Mouse (Mus musculus): ENCODE results near the gene Ercc4.

Gene Ercc4

GRCm38 (mm10) chr16:13147810-13148555 lies 38.5 kb downstream of the Ercc4 start:
- DNase-seq (ENCODE audit: low spot score in 2 of 2), result no peak

DNA sequence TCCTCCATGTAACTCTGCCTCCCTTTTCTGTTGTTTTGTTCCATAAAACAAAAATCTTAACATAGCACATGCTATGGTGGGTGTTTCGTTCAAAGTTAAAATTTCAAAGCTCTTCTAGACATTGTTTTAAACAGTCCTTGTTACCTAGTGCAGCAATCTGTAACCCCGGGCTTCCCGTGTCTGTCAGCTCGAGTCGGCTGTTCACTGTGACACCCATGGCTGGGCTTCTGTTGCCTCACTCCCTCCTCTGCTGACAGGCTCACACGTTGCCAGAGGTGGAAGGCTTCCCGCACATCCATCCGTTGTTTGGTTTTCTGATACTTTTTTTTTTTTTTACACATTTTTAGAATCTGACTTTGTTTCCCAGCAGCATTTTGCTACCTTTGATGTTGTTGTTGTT lies 40.5 kb downstream of the Ercc4 start:
- DNase-seq (ENCODE audit: low spot score in 2 of 2), result no peak

DNA sequence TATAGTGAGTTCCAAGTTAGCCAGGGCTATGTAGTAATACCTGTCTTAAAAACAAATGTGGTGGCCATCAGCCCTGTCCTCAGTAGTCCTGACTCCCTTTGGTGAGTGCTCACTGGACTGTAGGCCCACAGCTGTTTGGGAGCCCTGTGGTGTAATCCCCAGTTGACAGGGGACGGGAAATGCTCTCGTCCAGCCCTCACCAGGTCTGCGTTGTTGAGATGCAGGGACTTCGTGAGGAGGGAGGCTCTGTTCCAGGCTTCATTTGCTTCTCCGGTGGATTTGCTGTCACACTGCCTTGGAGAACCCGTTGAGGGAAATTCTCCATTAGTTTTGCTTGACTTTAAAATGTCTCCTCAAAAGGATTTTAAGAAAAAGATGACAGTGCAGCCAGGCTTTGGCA lies 41.3 kb downstream of the Ercc4 start:
- no peak for DNase-seq (ENCODE audit: low spot score in 2 of 2)

DNA sequence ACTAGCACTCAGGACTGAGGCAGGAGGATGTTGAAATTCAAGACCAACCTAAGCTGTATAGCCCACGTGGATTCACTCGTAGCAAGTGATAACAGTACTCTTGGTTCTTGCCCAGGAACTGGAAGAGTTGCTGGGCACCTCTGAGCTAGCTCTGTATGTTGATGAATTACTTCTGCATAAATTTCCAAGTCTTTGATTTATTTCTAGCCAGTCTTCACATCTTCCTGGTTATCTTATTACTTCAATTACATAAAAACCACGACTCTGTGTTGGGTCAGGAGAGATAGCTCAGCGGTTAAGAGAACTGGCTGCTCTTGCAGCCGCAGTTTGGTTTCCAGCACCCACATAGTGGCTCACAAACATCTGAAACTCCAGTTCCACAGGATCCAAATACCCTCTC lies 43.0 kb downstream of the Ercc4 start:
- DNase-seq (ENCODE audit: low spot score in 2 of 2), result no peak

GRCm38 (mm10) chr16:13153215-13153614 lies 43.7 kb downstream of the Ercc4 start:
- DNase-seq (ENCODE audit: low spot score in 2 of 2), result no peak

- no peak for DNase-seq (ENCODE audit: low spot score in 2 of 2)
Measured at GRCm38 (mm10) chr16:13154352-13154751, 44.9 kb downstream of the Ercc4 start.

- no peak for DNase-seq (ENCODE audit: low spot score in 2 of 2)
Measured at GRCm38 (mm10) chr16:13157314-13157713, 47.8 kb downstream of the Ercc4 start.

- no peak for DNase-seq (ENCODE audit: low spot score in 2 of 2)
Measured at GRCm38 (mm10) chr16:13158153-13158670, 48.7 kb downstream of the Ercc4 start.

- peak; percentile 57 to 78 for DNase-seq (ENCODE audit: low spot score in 2 of 2)
Measured at GRCm38 (mm10) chr16:13158906-13159889, 49.7 kb downstream of the Ercc4 start.

- DNase-seq (ENCODE audit: low spot score in 2 of 2), result peak; percentile 93
Measured at GRCm38 (mm10) chr16:13159927-13160644, 50.6 kb downstream of the Ercc4 start.

GRCm38 (mm10) chr16:13161516-13161915 lies 52.0 kb downstream of the Ercc4 start:
- DNase-seq (ENCODE audit: low spot score in 2 of 2), result no peak

DNA sequence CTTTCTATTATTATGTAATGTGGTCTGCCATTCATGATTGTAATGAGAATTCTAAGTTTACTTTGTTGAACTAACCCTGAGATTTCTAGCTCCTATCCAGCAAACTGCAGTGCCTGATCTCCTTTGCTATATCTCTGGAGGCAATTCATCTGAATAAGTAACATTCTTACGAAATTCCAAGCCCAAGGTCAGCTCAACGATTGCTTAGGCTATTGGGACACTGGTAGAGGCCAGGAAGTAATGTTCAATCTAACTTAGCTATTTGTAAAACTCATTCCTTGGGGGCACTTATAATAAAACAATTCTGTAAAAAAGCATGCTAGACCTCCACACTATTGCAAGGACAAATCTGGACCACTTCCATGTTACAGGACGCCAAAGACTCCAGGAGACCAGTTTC lies 58.2 kb downstream of the Ercc4 start:
- DNase-seq (ENCODE audit: low spot score in 2 of 2), result no peak

GRCm38 (mm10) chr16:13173055-13173742 lies 63.7 kb downstream of the Ercc4 start:
- no peak for DNase-seq (ENCODE audit: low spot score in 2 of 2)

DNA sequence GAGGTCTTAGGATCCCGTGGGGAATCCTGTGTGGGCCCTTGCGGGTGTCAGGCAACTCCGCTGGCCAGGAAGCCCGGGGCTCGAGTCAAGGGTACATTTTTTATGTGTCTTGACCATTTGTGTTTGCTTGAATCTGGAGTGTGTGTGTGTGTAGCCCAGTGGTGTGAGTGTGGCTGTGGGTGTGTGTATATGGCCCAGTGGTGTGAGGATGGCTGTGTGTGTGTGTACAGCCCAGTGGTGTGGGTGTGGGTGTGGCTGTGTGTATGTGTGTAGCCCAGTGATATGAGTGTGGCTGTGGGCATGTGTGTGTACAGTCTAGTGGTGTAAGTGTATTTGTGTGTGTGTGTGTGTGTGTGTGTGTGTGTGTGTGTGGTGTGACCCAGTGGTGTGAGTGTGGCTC lies 73.0 kb downstream of the Ercc4 start:
- DNase-seq (ENCODE audit: low spot score in 2 of 2), result no peak

GRCm38 (mm10) chr16:13183182-13183742 lies 73.8 kb downstream of the Ercc4 start:
- peak in 1 of 2 experiments; percentile 43 for DNase-seq (ENCODE audit: low spot score in 2 of 2)

GRCm38 (mm10) chr16:13184381-13184780 lies 74.9 kb downstream of the Ercc4 start:
- no peak for DNase-seq (ENCODE audit: low spot score in 2 of 2)

- no peak for DNase-seq (ENCODE audit: low spot score in 2 of 2)
Measured at GRCm38 (mm10) chr16:13189430-13190107, 80.1 kb downstream of the Ercc4 start.

- no peak for DNase-seq (ENCODE audit: low spot score in 2 of 2)
Measured at GRCm38 (mm10) chr16:13190471-13190870, 81.0 kb downstream of the Ercc4 start.

GRCm38 (mm10) chr16:13191166-13191565 lies 81.7 kb downstream of the Ercc4 start:
- no peak for DNase-seq (ENCODE audit: low spot score in 2 of 2)

DNA sequence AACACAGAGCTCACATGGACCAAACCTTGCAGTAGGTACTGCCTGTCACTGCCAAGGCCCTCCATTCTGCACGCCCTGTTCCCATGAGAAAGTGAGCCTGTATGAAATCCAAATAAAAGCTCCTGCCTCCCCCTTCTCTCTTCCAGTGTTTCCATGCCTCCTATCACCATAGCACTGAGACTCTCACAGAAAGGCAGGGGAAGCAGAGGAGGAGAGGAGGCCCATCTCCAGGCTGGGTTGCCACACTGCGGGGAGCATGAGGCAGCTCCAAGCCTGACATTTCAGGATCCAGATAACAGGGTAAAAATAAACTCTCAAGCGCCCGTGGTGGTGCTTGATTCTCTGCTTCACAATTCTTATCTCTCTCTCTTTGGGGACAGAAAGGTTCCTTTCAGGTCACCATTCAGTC lies 84.2 kb downstream of the Ercc4 start:
- DNase-seq (ENCODE audit: low spot score in 2 of 2), result peak; percentile 64 to 67

Measured in right cerebral cortex, postnatal 36 days (tissue).